Mouse (Mus musculus) liver, embryonic 14.5 days (tissue): ENCODE results near the gene Rapgef6. TPM values are rescaled to one million over a fixed set of nuclear protein-coding genes. Genes with fewer than 3 reads are reported as not detected.

Source experiments
- ATAC-seq: fragments of 200-750 bp; cut with Nextera tagmentation; 2 replicates; pipeline ENCODE4 v1.8.0; 2017; ENCODE audit warnings: moderate number of reproducible peaks, mild to moderate bottlenecking, moderate library complexity; ENCODE audit not compliant: insufficient read depth
- DNase-seq, 3 experiments: peaks; one replicate each; pipeline ENCODE4 v3.0.0-alpha.2; 2012 to 2013; ENCODE audit warnings: low read depth in 3 of 3, low spot score in 3 of 3
- H3K27ac ChIP-seq: fragments of 300-500 bp; sonication (generic); 2 replicates; pipeline ENCODE4 v1.5.1; 2014; ENCODE audit warnings: moderate library complexity, mild to moderate bottlenecking, control low read depth, inconsistent platforms
- H3K27me3 ChIP-seq: fragments of 300-500 bp; sonication (generic); 2 replicates; pipeline ENCODE4 v1.6.1; 2014; ENCODE audit warnings: mild to moderate bottlenecking, low read length, moderate library complexity; ENCODE audit not compliant: control insufficient read depth, insufficient read depth
- H3K36me3 ChIP-seq: fragments of 300-500 bp; sonication (generic); replicated peaks from 2 replicates; pipeline ENCODE4 v1.6.1; 2014; ENCODE audit warnings: low read depth; ENCODE audit not compliant: control insufficient read depth, insufficient read depth
- H3K4me1 ChIP-seq, 2 experiments: fragments of 200-500 bp in 1 of 2; fragments of 300-500 bp in 1 of 2; sonication (generic) in 1 of 2; replicated peaks; 2 replicates each; pipeline ENCODE4 v1.6.1; 2012 to 2014; ENCODE audit warnings: antibody characterized with exemption in 1 of 2, inconsistent platforms in 1 of 2, low read length in 1 of 2; ENCODE audit not compliant: control insufficient read depth in 2 of 2, insufficient read depth in 2 of 2
- H3K4me2 ChIP-seq: fragments of 300-500 bp; sonication (generic); 2 replicates; pipeline ENCODE4 v1.6.1; 2014; ENCODE audit warnings: low read depth, mild to moderate bottlenecking, control low read depth, moderate library complexity
- H3K4me3 ChIP-seq, 2 experiments: fragments of 200-500 bp in 1 of 2; fragments of 300-500 bp in 1 of 2; sonication (generic) in 1 of 2; 2 replicates each; pipeline ENCODE4 v1.5.1; 2012 to 2014; ENCODE audit warnings: low read depth in 2 of 2, low read length in 2 of 2, mild to moderate bottlenecking in 2 of 2, control low read depth in 1 of 2, inconsistent platforms in 1 of 2, moderate library complexity in 1 of 2; ENCODE audit not compliant: insufficient read depth in 1 of 2
- H3K9ac ChIP-seq: fragments of 300-500 bp; sonication (generic); replicated peaks from 2 replicates; pipeline ENCODE4 v1.6.1; 2014; ENCODE audit warnings: mild to moderate bottlenecking, control low read depth, moderate library complexity
- H3K9me3 ChIP-seq: fragments of 300-500 bp; sonication (generic); 2 replicates; pipeline ENCODE4 v1.6.1; 2016; ENCODE audit warnings: low read length, mixed read lengths; ENCODE audit not compliant: control insufficient read depth
- CTCF ChIP-seq: IDR thresholded peaks from 2 replicates; pipeline ENCODE4 v1.5.1; 2016; ENCODE audit warnings: antibody characterized with exemption, low read depth, control low read depth
- EP300 ChIP-seq: IDR thresholded peaks from 2 replicates; pipeline ENCODE4 v1.6.1; 2016; ENCODE audit warnings: antibody characterized with exemption, low read depth
- WGBS: fragments of 180-500 bp; shearing (Covaris S2); extraction: QIAGEN DNeasy Blood & Tissue Kit; methylation state at CpG from one replicate; pipeline ENCODE4 v1.1.7; 2014; ENCODE audit not compliant: insufficient replicate concordance; 5-methylcytosine and 5-hydroxymethylcytosine counted together
- polyA plus RNA-seq, 2 experiments: library from polyadenylated mRNA; depleted of rRNA in 1 of 2; stranded (reverse) in 1 of 2; unstranded in 1 of 2; fragments of >200 nt; fragmentation: Nextera tagmentation in 1 of 2; extraction: Ambion mirVana in 1 of 2; gene quantifications; 2 replicates each; pipeline versions ENCODE4 v1.2.1 to v1.2.3; 2012 to 2014

Rapgef6 gene
- polyA plus RNA-seq, 2 experiments, result 6.9 to 15.7 TPM

DNA sequence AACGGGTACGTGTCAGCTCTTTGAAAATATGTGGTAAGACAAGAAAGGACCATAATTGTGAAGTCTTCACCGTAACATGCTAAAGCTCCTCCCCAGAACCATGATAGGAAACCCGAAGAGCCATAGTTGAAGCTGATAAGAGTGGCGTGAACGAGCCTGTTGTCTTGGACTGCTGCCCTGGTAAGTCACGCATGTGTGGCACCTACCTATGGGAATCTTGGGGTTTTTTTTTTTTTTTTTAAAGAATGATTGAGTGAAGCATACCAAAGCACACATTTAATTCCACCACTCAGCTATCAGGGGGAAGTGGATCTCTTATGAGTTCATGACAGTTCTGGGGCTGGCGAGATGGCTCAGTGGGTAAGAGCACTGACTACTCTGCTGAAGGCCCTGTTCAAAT is 179.2 kb downstream of the Rapgef6 start:
- H3K4me1 ChIP-seq, result no peaks in the 10 kb centered on the region
- H3K4me2 ChIP-seq, result no peak overlapping the region
- H3K9me3 ChIP-seq, result no peaks in the 10 kb centered on the region
- no peak overlapping the region for H3K27ac ChIP-seq
- TF ChIP-seq CTCF, result no peak
- no peak for TF ChIP-seq EP300
- ATAC-seq (no peak), DNase-seq (no peak)
- H3K27me3 ChIP-seq, result no peaks in the 10 kb centered on the region
- no peak overlapping the region for H3K9ac ChIP-seq
- H3K36me3 ChIP-seq, result peaks cover 2% of the 10 kb centered on the region
- H3K4me3 ChIP-seq, result no peak overlapping the region
- 51% methylated on average over 8 of the region's 8 CpGs for WGBS

DNA sequence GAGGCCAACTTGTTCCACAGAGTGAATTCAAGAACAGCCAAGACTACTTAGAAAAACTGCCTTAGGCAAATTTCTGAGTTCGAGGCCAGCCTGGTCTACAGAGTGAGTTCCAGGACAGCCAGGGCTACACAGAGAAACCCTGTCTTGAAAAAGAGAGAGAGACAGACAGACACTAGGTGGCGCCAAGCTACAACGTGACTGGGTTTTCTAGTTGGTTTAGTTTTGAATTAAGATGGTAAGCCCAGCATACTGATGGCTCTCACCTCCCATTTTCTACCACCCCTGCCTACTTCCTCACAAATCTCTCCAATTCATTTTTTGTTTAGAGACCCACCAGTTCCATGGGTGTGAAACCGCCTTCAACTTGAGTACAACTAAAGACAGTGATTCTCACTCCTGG is 180.7 kb downstream of the Rapgef6 start:
- ATAC-seq, result no peak
- no peak overlapping the region for H3K27ac ChIP-seq

DNA sequence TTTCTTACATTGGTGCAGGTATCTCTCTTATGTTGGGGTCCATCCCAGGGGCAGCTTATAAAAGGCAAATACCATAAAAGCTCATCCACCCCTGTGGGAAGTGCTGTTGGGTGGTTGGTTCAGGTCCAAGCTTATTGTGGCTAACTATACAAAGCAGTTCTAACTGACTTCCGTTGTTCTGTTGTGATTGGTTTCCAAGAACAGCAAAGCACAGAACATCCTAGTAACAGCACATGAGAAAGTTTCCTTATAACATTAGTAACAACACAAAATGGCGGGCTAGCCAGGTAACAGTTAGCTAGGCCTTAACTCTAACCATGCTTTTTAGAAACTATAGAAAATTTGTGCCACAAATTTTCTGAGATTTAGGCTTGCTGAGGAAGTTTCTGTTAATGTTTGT is 185.5 kb downstream of the Rapgef6 start:
- H3K4me1 ChIP-seq, result no peaks in the 10 kb centered on the region
- no peaks in the 10 kb centered on the region for H3K9me3 ChIP-seq
- no peak overlapping the region for H3K4me3 ChIP-seq
- no peaks in the 10 kb centered on the region for H3K27me3 ChIP-seq
- no peak for TF ChIP-seq CTCF
- no peak overlapping the region for H3K4me2 ChIP-seq
- no peak overlapping the region for H3K9ac ChIP-seq
- WGBS, result 77% methylated on average over 2 of the region's 2 CpGs
- H3K36me3 ChIP-seq, result no peaks in the 10 kb centered on the region
- DNase-seq (no peak), ATAC-seq (no peak)
- no peak overlapping the region for H3K27ac ChIP-seq

More for the DNA sequence above, 180.7 kb downstream of the Rapgef6 start:
- no peaks in the 10 kb centered on the region for H3K9me3 ChIP-seq
- H3K4me2 ChIP-seq, result no peak overlapping the region
- WGBS, result 24% methylated on average over 4 of the region's 4 CpGs
- no peaks in the 10 kb centered on the region for H3K27me3 ChIP-seq
- TF ChIP-seq CTCF, result peak; percentile 74
- TF ChIP-seq EP300, result no peak
- no peak overlapping the region for H3K4me3 ChIP-seq
- no peaks in the 10 kb centered on the region for H3K4me1 ChIP-seq
- DNase-seq, result peak; percentile 19 to 28 (median 22)
- H3K36me3 ChIP-seq, result no peaks in the 10 kb centered on the region
- H3K9ac ChIP-seq, result no peak overlapping the region

DNA sequence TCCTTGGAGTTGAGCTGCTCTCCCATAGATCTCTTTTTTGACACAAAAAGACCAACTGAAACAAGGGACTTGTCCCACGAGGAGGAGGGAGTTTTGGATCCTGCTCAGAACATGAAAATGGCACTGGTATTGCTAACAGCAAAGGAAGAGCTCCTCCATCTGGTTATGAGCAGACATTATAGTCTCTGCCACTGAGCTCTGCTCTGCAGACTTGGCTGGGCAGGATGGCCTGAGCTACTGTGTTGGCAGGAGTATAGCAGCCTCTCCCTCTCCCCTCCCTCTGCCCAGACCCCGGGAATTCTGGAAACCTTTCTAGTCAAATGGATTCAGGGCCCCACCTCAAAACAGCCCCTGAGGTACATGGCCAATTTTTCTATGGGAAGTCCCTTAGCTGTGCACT is 187.0 kb downstream of the Rapgef6 start:
- ATAC-seq, result no peak
- H3K4me1 ChIP-seq, result no peaks in the 10 kb centered on the region
- 42% methylated on average over 2 of the region's 2 CpGs for WGBS
- H3K9ac ChIP-seq, result no peak overlapping the region
- H3K9me3 ChIP-seq, result no peaks in the 10 kb centered on the region
- no peak overlapping the region for H3K27ac ChIP-seq
- no peaks in the 10 kb centered on the region for H3K27me3 ChIP-seq
- H3K36me3 ChIP-seq, result no peaks in the 10 kb centered on the region
- no peak for DNase-seq
- TF ChIP-seq EP300 (no peak), CTCF (no peak)
- H3K4me2 ChIP-seq, result no peak overlapping the region
- H3K4me3 ChIP-seq, result no peak overlapping the region

DNA sequence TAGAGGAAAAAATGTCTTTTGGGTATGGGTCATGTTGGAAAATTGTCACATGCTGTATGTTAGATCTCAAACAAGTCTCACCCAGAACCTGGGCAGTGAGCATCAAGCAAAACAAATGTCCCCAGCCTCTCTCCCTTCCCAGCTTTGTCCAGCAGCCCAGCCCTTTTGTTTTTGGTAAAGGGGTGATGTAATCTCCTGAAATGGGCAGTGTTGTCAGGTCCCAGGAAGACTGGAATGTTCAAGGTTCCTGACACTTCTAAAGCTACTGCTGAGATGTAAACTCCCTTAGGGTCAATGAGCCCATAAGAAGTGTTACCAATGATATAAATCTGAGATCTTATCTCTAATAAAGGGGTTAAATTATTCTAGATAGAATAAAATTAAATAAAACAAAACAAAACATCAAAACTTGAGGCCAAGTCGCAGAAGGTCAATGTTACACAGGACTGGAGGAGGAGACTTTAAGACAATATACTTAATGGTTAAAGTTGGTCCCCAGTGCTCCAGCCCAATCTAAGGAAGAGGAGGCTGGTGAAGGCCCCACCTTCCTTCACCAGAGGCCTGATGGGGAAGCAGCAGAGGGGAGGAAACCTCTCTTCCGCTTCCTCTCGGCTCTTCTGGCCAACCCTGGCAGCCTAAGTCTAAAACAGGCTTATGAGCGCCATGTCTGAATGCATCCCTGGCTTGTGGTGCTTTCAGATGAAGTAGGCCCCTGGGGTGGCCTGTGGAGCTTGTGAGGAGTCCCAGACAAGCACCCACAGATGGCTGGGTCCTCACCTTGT is 188.1 kb downstream of the Rapgef6 start:
- DNase-seq, result no peak
- WGBS, result 42% methylated on average over 4 of the region's 4 CpGs
- Histone ChIP-seq H3K4me2 (no peak overlapping the region), H3K27me3 (no peaks in the 10 kb centered on the region), H3K27ac (no peak overlapping the region), H3K9ac (no peak overlapping the region), H3K36me3 (no peaks in the 10 kb centered on the region; the same call in 1 of the 2 replicates), H3K4me1 (no peaks in the 10 kb centered on the region), H3K4me3 (no peak overlapping the region), H3K9me3 (no peaks in the 10 kb centered on the region)
- TF ChIP-seq CTCF, result no peak
- ATAC-seq, result no peak
